Mouse (Mus musculus) CH12.LX (cell line): Measurements from ENCODE around the gene Msl3l2. TPM values are rescaled to one million over a fixed set of nuclear protein-coding genes. Genes with fewer than 3 reads are reported as not detected.

Experiments used
- DNase-seq: peaks from one replicate; pipeline ENCODE4 v3.0.0-alpha.2; 2013; ENCODE audit errors: extremely low read depth
- H3K27ac ChIP-seq: 2 replicates; pipeline ENCODE4 v1.5.1; 2012; ENCODE audit warnings: low read depth, mild to moderate bottlenecking, control low read depth, moderate library complexity; ENCODE audit not compliant: insufficient read depth
- H3K27me3 ChIP-seq: replicated peaks from 2 replicates; pipeline ENCODE3; 2012; ENCODE audit warnings: inconsistent platforms
- H3K36me3 ChIP-seq, 2 experiments: replicated peaks in 1 of 2; 2 replicates each; pipeline versions ENCODE3 to v1.6.1; 2012; ENCODE audit warnings: inconsistent platforms in 1 of 2, low read length in 1 of 2, mild to moderate bottlenecking in 1 of 2, mixed read lengths in 1 of 2, moderate library complexity in 1 of 2; ENCODE audit not compliant: control insufficient read depth in 1 of 2, insufficient read depth in 1 of 2
- H3K4me1 ChIP-seq, 2 experiments: 2 replicates each; pipeline ENCODE4 v1.6.1; 2012; ENCODE audit warnings: inconsistent platforms in 1 of 2, moderate library complexity in 1 of 2; ENCODE audit not compliant: insufficient read depth in 2 of 2, control insufficient read depth in 1 of 2
- H3K4me2 ChIP-seq: 2 replicates; pipeline ENCODE4 v1.6.1; 2012; ENCODE audit warnings: low read depth, mild to moderate bottlenecking, control low read depth; ENCODE audit not compliant: poor library complexity, insufficient read depth, severe bottlenecking
- H3K4me3 ChIP-seq, 3 experiments: fragments of 150-350 bp in 1 of 3; sonication (generic) in 1 of 3; replicated peaks in 1 of 3; 2 replicates each; pipeline versions ENCODE3 to v1.5.1; 2011 to 2012; ENCODE audit warnings: low read depth in 2 of 3, low read length in 2 of 3, mild to moderate bottlenecking in 2 of 3, moderate library complexity in 2 of 3, control low read depth in 1 of 3, improper control_type of control experiment in 1 of 3, inconsistent platforms in 1 of 3, mixed read lengths in 1 of 3; ENCODE audit not compliant: poor library complexity in 1 of 3
- H3K79me2 ChIP-seq: replicated peaks from 2 replicates; pipeline ENCODE4 v1.6.1; 2012; ENCODE audit warnings: mild to moderate bottlenecking, moderate library complexity; ENCODE audit not compliant: control insufficient read depth, poor library complexity, insufficient read depth, severe bottlenecking; ENCODE audit errors: extremely low read depth
- H3K9ac ChIP-seq: 2 replicates; pipeline ENCODE4 v1.6.1; 2012; ENCODE audit warnings: low read depth, mild to moderate bottlenecking, control low read depth, moderate library complexity; ENCODE audit not compliant: insufficient read depth
- H3K9me3 ChIP-seq: replicated peaks from 2 replicates; pipeline ENCODE3; 2012; ENCODE audit warnings: low read length, inconsistent platforms, mixed read lengths
- BHLHE40 ChIP-seq: IDR thresholded peaks from 2 replicates; pipeline ENCODE4 v1.6.1; 2011; ENCODE audit warnings: mild to moderate bottlenecking, low read depth, low read length, improper control_type of control experiment
- E2F4 ChIP-seq: IDR thresholded peaks from 2 replicates; pipeline ENCODE4 v1.6.1; 2011; ENCODE audit warnings: low read depth, low read length, improper control_type of control experiment; ENCODE audit not compliant: insufficient replicate concordance
- ELF1 ChIP-seq: IDR thresholded peaks from 2 replicates; pipeline ENCODE4 v1.6.1; 2014; ENCODE audit warnings: low read depth, mild to moderate bottlenecking, inconsistent platforms, low read length, improper control_type of control experiment
- ETS1 ChIP-seq: conservative IDR thresholded peaks from 2 replicates; pipeline ENCODE4 v1.6.1; 2012; ENCODE audit warnings: low read depth, mild to moderate bottlenecking, inconsistent platforms, low read length, improper control_type of control experiment, moderate library complexity
- IRF4 ChIP-seq: IDR thresholded peaks from 2 replicates; pipeline ENCODE4 v1.6.1; 2014; ENCODE audit warnings: low read depth, mild to moderate bottlenecking, inconsistent platforms, low read length, improper control_type of control experiment
- JUN ChIP-seq: IDR thresholded peaks from 2 replicates; pipeline ENCODE4 v1.6.1; 2011; ENCODE audit warnings: low read depth, mild to moderate bottlenecking, low read length, improper control_type of control experiment, moderate library complexity; ENCODE audit not compliant: insufficient read depth
- JUND ChIP-seq: conservative IDR thresholded peaks from 2 replicates; pipeline ENCODE4 v1.6.1; 2011; ENCODE audit warnings: low read depth, low read length, improper control_type of control experiment
- KAT2A ChIP-seq: IDR thresholded peaks from 2 replicates; pipeline ENCODE4 v1.6.1; 2012; ENCODE audit warnings: low read length, improper control_type of control experiment, inconsistent platforms; ENCODE audit not compliant: insufficient replicate concordance
- MAFK ChIP-seq: IDR thresholded peaks from 2 replicates; pipeline ENCODE4 v1.6.1; 2011; ENCODE audit warnings: low read length, improper control_type of control experiment; ENCODE audit not compliant: insufficient replicate concordance
- MAX ChIP-seq: IDR thresholded peaks from 2 replicates; pipeline ENCODE4 v1.6.1; 2011; ENCODE audit warnings: low read length, improper control_type of control experiment
- MAZ ChIP-seq: IDR thresholded peaks from 2 replicates; pipeline ENCODE4 v1.6.1; 2012; ENCODE audit warnings: low read depth, mild to moderate bottlenecking, inconsistent platforms, low read length, improper control_type of control experiment, moderate library complexity
- MEF2A ChIP-seq: IDR thresholded peaks from 2 replicates; pipeline ENCODE4 v1.6.1; 2014; ENCODE audit warnings: low read depth, mild to moderate bottlenecking, inconsistent platforms, low read length, improper control_type of control experiment, borderline replicate concordance
- MXI1 ChIP-seq: IDR thresholded peaks from 2 replicates; pipeline ENCODE4 v1.6.1; 2011; ENCODE audit warnings: mild to moderate bottlenecking, low read depth, low read length, improper control_type of control experiment
- MYC ChIP-seq: IDR thresholded peaks from 2 replicates; pipeline ENCODE4 v1.6.1; 2011; ENCODE audit warnings: low read depth, mild to moderate bottlenecking, improper control_type of control experiment, low read length
- NRF1 ChIP-seq: IDR thresholded peaks from 2 replicates; pipeline ENCODE4 v1.6.1; 2014; ENCODE audit warnings: low read depth, mild to moderate bottlenecking, inconsistent platforms, low read length, improper control_type of control experiment, moderate library complexity
- PAX5 ChIP-seq: IDR thresholded peaks from 2 replicates; pipeline ENCODE4 v1.6.1; 2012; ENCODE audit warnings: low read length, inconsistent platforms, mixed read lengths
- POLR2A ChIP-seq: IDR thresholded peaks from 2 replicates; pipeline ENCODE4 v1.6.1; 2011; ENCODE audit warnings: low read depth, mild to moderate bottlenecking, improper control_type of control experiment, low read length
- POLR2AphosphoS2 ChIP-seq: IDR thresholded peaks from 2 replicates; pipeline ENCODE4 v1.6.1; 2011; ENCODE audit warnings: low read depth, low read length, improper control_type of control experiment
- SMC3 ChIP-seq: IDR thresholded peaks from 2 replicates; pipeline ENCODE4 v1.6.1; 2011; ENCODE audit warnings: low read depth, low read length, improper control_type of control experiment
- UBTF ChIP-seq: IDR thresholded peaks from 2 replicates; pipeline ENCODE4 v1.6.1; 2012; ENCODE audit warnings: low read depth, mild to moderate bottlenecking, inconsistent platforms, low read length, improper control_type of control experiment, moderate library complexity
- USF1 ChIP-seq: IDR thresholded peaks from 2 replicates; pipeline ENCODE4 v1.6.1; 2014; ENCODE audit warnings: low read depth, mild to moderate bottlenecking, inconsistent platforms, low read length, improper control_type of control experiment
- ZKSCAN1 ChIP-seq: IDR thresholded peaks from 2 replicates; pipeline ENCODE4 v1.6.1; 2012; ENCODE audit warnings: low read depth, inconsistent platforms, low read length, improper control_type of control experiment, borderline replicate concordance
- ZNF384 ChIP-seq: IDR thresholded peaks from 2 replicates; pipeline ENCODE4 v1.6.1; 2012; ENCODE audit warnings: low read depth, low read length, improper control_type of control experiment, inconsistent platforms
- dilution Hi-C: fragments of 300-500 bp; cut with MboI; formaldehyde crosslinking; loops from 2 replicates; pipeline ENCODE4 v1.14.3; 2020; ENCODE audit warnings: low sequenced_read_pairs; ENCODE audit not compliant: extremely low pct_unique_long_range_greater_than_20kb, extremely low pct_ligation_motif_present
- in situ Hi-C: fragments of 300-500 bp; cut with MboI; formaldehyde crosslinking; loops from 3 replicates; pipeline ENCODE4 v1.14.3; 2019; ENCODE audit warnings: low sequenced_read_pairs, low pct_ligation_motif_present, low pct_unique_long_range_greater_than_20kb, mixed read lengths
- polyA plus RNA-seq: library from polyadenylated mRNA; unstranded; fragments of >175 nt; gene quantifications from 2 replicates; pipeline ENCODE4 v1.2.1, GENCODE M21; 2012; ENCODE audit warnings: low read depth; ENCODE audit not compliant: insufficient read length
- total RNA-seq, 2 experiments: library from RNA; depleted of rRNA; stranded (reverse); fragments of 300-350 nt in 1 of 2; fragments of >200 nt in 1 of 2; gene quantifications; 2 replicates each; pipeline ENCODE4 v1.2.3; 2012 to 2014

Msl3l2 gene
- total and polyA plus RNA-seq, 3 experiments = 0.72 to 2.6 (median 1.2) TPM

- Histone ChIP-seq H3K9ac (peak overlapping the region; percentile 41; the same call in 1 of the 2 replicates), H3K27me3 (no peaks in the 10 kb centered on the region), H3K4me2 (peak overlapping the region; percentile 3; the same call in 1 of the 2 replicates), H3K27ac (no peak overlapping the region), H3K4me3 (peak overlapping the region; percentile 42 to 61 (median 47)), H3K9me3 (no peaks in the 10 kb centered on the region), H3K79me2 (no peaks in the 10 kb centered on the region), H3K4me1 (0 out of 4 replicates have a peak, but pooled peaks cover 0 to 6% of the 10 kb centered on the region in 2 experiments), H3K36me3 (no peaks in the 10 kb centered on the region)
- dilution Hi-C loops (no loop called here), in situ Hi-C loops (no loop called here)
- no peak for TF ChIP-seq BHLHE40
- TF ChIP-seq MEF2A = no peak
- no peak for TF ChIP-seq JUND
- TF ChIP-seq MAZ = no peak
- no peak for TF ChIP-seq JUN
- no peak for TF ChIP-seq NRF1
- TF ChIP-seq KAT2A = no peak
- TF ChIP-seq SMC3 = no peak
- TF ChIP-seq USF1 = no peak
- TF ChIP-seq MAFK = no peak
- TF ChIP-seq POLR2A = no peak
- no peak for TF ChIP-seq MYC
- TF ChIP-seq E2F4 = no peak
- TF ChIP-seq ZKSCAN1 = no peak
- TF ChIP-seq ZNF384 = no peak
- TF ChIP-seq MXI1 = no peak
- no peak for TF ChIP-seq POLR2AphosphoS2
- no peak for DNase-seq
Observed at GRCm38 (mm10) chr10:56106996-56107334, 248 bp downstream of the Msl3l2 start.

GRCm38 (mm10) chr10:56114951-56115635, 8.4 kb downstream of the Msl3l2 start:
- no peak for TF ChIP-seq POLR2AphosphoS2
- TF ChIP-seq MXI1 = no peak
- TF ChIP-seq MAX = no peak
- TF ChIP-seq ELF1 = no peak
- no peak for TF ChIP-seq ETS1
- no peak for TF ChIP-seq IRF4
- TF ChIP-seq JUND = no peak
- TF ChIP-seq PAX5 = no peak
- no peak for TF ChIP-seq ZKSCAN1
- no peak for TF ChIP-seq UBTF

More at GRCm38 (mm10) chr10:56114951-56115635, 8.4 kb downstream of the Msl3l2 start:
- no peaks in the 10 kb centered on the region for H3K4me1 ChIP-seq
- peaks cover 11 to 24% of the 10 kb centered on the region in 2 experiments for H3K36me3 ChIP-seq
- H3K4me2 ChIP-seq = no peak overlapping the region
- DNase-seq = no peak
- dilution Hi-C loops = no loop called here
- no peak overlapping the region for H3K9ac ChIP-seq
- H3K79me2 ChIP-seq = no peaks in the 10 kb centered on the region
- in situ Hi-C loops = no loop called here
- no peak overlapping the region for H3K27ac ChIP-seq
- H3K27me3 ChIP-seq = no peaks in the 10 kb centered on the region
- no peak overlapping the region for H3K4me3 ChIP-seq
- peaks cover 9% of the 10 kb centered on the region for H3K9me3 ChIP-seq
